8 mouse cellular contexts compared by ENCODE assay signal in genomic region chr11:24081687-24082384, GRCm38 (mm10). TPM values are rescaled to one million over a fixed set of nuclear protein-coding genes. Genes with fewer than 3 reads are reported as not detected.
A peak's percentile ranks its signal among the peaks of the same experiment; 100 is the strongest.
DNase-seq lines count a peak whose midpoint lies in the region; ATAC-seq and TF ChIP-seq lines count a peak whose summit lies in the region.

No protein-coding gene starts in this region.

- H3K27ac ChIP-seq in kidney, adult 2 months (ENCODE audit: insufficient read depth, low read depth, low read length): no peak overlapping the region
- H3K27ac ChIP-seq in hindbrain, postnatal 0 days: peak overlapping the region; percentile 93

- ATAC-seq in erythroid progenitor cell, adult 5-6 weeks (replicated peaks; ENCODE audit: low FRiP score, poor library complexity, severe bottlenecking): peak; percentile 46
- ATAC-seq in hindbrain, postnatal 0 days: peak; percentile 18; the same call in 1 of the 2 replicates

- peak overlapping the region; percentile 41; the same call in 1 of the 2 replicates for H3K4me3 ChIP-seq in kidney, adult 2 months (ENCODE audit: insufficient read depth, low read depth, low read length)
- peak overlapping the region; percentile 69 for H3K4me3 ChIP-seq in hindbrain, postnatal 0 days (ENCODE audit: low read length)

- no peak for TF ChIP-seq CTCF in kidney, adult 2 months (conservative IDR thresholded peaks at IDR 0.05; ENCODE audit: insufficient read depth, insufficient read length, low read depth, low read length)
- no peak for TF ChIP-seq CTCF in hindbrain, postnatal 0 days (IDR thresholded peaks at IDR 0.05; ENCODE audit: low read depth)

- DNase-seq in kidney, adult 2 months: peak; percentile 28
- DNase-seq in kidney, adult 11 months: no peak
- peak; percentile 62 to 84 for DNase-seq in adrenal gland, adult (ENCODE audit: inconsistent age in 2 of 2, low spot score in 1 of 2)
- DNase-seq in hindbrain, postnatal 0 days (ENCODE audit: low spot score): peak; percentile 72
- DNase-seq in lung, postnatal 10 days: peak; percentile 39
- DNase-seq in spleen, postnatal 4 days (ENCODE audit: low spot score in 2 of 2): peak; percentile 62 to 83
- no peak for DNase-seq in layer of hippocampus, postnatal 14 days (ENCODE audit: low spot score in 2 of 2)

- H3K36me3 ChIP-seq in kidney, adult 2 months (ENCODE audit: control insufficient read depth, insufficient read depth, low read length): no peaks in the 10 kb centered on the region
- no peaks in the 10 kb centered on the region for H3K36me3 ChIP-seq in hindbrain, postnatal 0 days (ENCODE audit: insufficient read depth, low read length)

- WGBS in kidney, adult 2 months: 3% methylated on average over 43 of the region's 43 CpGs
- WGBS in hindbrain, postnatal 0 days: 1% methylated on average over 43 of the region's 43 CpGs

- no peak for TF ChIP-seq POLR2A in kidney, adult 2 months (IDR thresholded peaks at IDR 0.05; ENCODE audit: low read depth, low read length)

- H3K27me3 ChIP-seq in kidney, adult 2 months (replicated peaks; ENCODE audit: control insufficient read depth, insufficient read depth, low read length): peaks cover 14% of the 10 kb centered on the region
- no peaks in the 10 kb centered on the region for H3K27me3 ChIP-seq in hindbrain, postnatal 0 days (ENCODE audit: insufficient read depth, low read length)

- no peaks in the 10 kb centered on the region for H3K9me3 ChIP-seq in hindbrain, postnatal 0 days (ENCODE audit: low read length)

- H3K9ac ChIP-seq in hindbrain, postnatal 0 days (replicated peaks; ENCODE audit: low read length): peak overlapping the region; percentile 74

- H3K4me1 ChIP-seq in kidney, adult 2 months (ENCODE audit: control insufficient read depth, insufficient read depth, low read length): no peaks in the 10 kb centered on the region
- 0 out of 2 replicates have a peak, but pooled peaks cover 7% of the 10 kb centered on the region for H3K4me1 ChIP-seq in hindbrain, postnatal 0 days (ENCODE audit: insufficient read depth, low read length)

- H3K4me2 ChIP-seq in hindbrain, postnatal 0 days (ENCODE audit: low read depth, low read length): peak overlapping the region; percentile 100

RNA-seq across cellular contexts. Expression of gene Bcl11a, which starts 4.0 kb away (rescaled TPM):
- polyA plus RNA-seq in kidney, adult 2 months (2012; rRNA removed): 0.14 and 0.72 TPM in 2 replicates
- total RNA-seq in erythroid progenitor cell, adult 5-6 weeks (2015; ENCODE audit: low replicate concordance): 20.5 and 23.5 TPM in 2 replicates
- 7.4 and 12.9 TPM in 2 replicates for total RNA-seq in erythroid progenitor cell, adult 5-6 weeks (2017; ENCODE audit: low replicate concordance)
- total RNA-seq in hindbrain, postnatal 0 days (2014; rRNA removed): 32.2 and 32.3 TPM in 2 replicates
- polyA plus RNA-seq in hindbrain, postnatal 0 days (2015; fragmentation: Nextera tagmentation; extraction: Ambion mirVana): 69.8 and 73.5 TPM in 2 replicates
- 100 to 1,000 TPM; 125 to 127 TPM for total RNA-seq in layer of hippocampus, postnatal 14 days (2021)

RNA-seq across cellular contexts. Expression of gene A830031A19Rik, which starts 7.0 kb away (rescaled TPM):
- not detected in 2 replicates for polyA plus RNA-seq in kidney, adult 2 months (2012; rRNA removed)
- total RNA-seq in erythroid progenitor cell, adult 5-6 weeks (2015; ENCODE audit: low replicate concordance): not detected in 2 replicates
- total RNA-seq in erythroid progenitor cell, adult 5-6 weeks (2017; ENCODE audit: low replicate concordance): not detected in 2 replicates
- total RNA-seq in hindbrain, postnatal 0 days (2014; rRNA removed): not detected in 2 replicates
- not detected in 2 replicates for polyA plus RNA-seq in hindbrain, postnatal 0 days (2015; fragmentation: Nextera tagmentation; extraction: Ambion mirVana)
- total RNA-seq in layer of hippocampus, postnatal 14 days (2021): 1 to 10 TPM in 1 of 2 experiments, under 1 TPM in 1; 0.72 to 1.1 TPM

Comparison
In these comparisons a context has a peak if more than half of its experiments do, and no peak if none do; other contexts are left out.
1. DNase-seq: peak in kidney, adult 2 months (single experiment), adrenal gland, adult (2 of 2), hindbrain, postnatal 0 days (single experiment), lung, postnatal 10 days (single experiment) and spleen, postnatal 4 days (2 of 2); none in kidney, adult 11 months (single experiment) and layer of hippocampus, postnatal 14 days (0 of 2).